Mouse (Mus musculus) liver, adult 2 months (tissue): Measurements from ENCODE around the gene Ppp1ca.

Experiments used
- CTCF ChIP-seq: fragments of 200-500 bp; IDR thresholded peaks from 2 replicates; pipeline ENCODE4 v1.5.1; 2011; ENCODE audit warnings: low read depth, low read length, control low read depth
- POLR2A ChIP-seq: fragments of 200-500 bp; IDR thresholded peaks from 2 replicates; pipeline ENCODE4 v1.6.1; 2011; ENCODE audit warnings: low read length, control low read depth; ENCODE audit not compliant: insufficient read depth; ENCODE audit errors: extremely low read depth

- TF ChIP-seq CTCF (no peak), POLR2A (peak; percentile 63; the same call in 1 of the 2 replicates)
Measured at GRCm38 (mm10) chr19:4231253-4232185, 39.7 kb downstream of the Ppp1ca start, which contains the start of gene Pold4.
